Mouse (Mus musculus) liver, postnatal 0 days (tissue): ENCODE measurements around the gene Insl5.

Source experiments
- CTCF ChIP-seq: sonication (generic); IDR thresholded peaks from 2 replicates; pipeline ENCODE4 v1.5.1; 2016; ENCODE audit warnings: antibody characterized with exemption, low read depth
- EP300 ChIP-seq: IDR thresholded peaks from 2 replicates; pipeline ENCODE4 v1.6.1; 2016; ENCODE audit warnings: antibody characterized with exemption, low read depth, mild to moderate bottlenecking

DNA sequence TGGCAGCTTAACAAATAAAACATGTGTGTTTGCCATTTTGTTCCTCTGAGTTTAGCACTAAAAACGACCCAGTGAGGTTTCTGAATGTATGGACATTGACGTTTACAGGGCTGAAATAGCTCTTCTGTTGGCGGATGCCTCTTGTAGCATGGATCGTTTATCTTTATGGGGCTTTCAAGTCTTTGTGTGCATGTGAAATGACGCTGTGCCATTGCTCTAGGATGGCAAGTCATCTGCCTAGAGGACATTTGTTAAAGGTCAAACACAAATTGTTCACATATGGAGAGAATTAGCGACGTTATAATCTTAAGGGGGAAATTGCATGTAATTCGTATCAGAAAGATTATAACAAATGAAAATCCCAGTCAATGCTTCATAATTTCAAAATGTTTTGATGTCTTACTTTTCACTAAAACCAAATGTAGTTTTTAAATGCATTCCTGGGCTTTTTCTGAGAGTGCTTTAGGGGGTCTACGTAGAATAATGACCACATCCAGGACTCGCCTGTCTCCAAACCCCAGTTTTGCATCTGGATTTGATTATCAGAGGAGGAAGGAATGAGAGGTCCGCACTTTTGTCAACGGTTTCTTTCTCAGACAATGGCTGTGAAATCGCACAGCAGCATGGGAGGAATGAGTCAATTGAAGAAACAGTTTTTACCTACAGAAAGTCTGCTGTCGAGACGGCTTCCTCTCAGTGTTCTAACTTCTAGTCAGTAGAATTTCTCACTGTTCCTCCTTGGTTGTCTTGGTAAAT lies 21.3 kb downstream of the Insl5 start:
- no peak for TF ChIP-seq CTCF
- TF ChIP-seq EP300, result no peak
